Mouse (Mus musculus) liver, adult 2 months (tissue): ENCODE measurements around the gene Tstd2.

ENCODE experiments used
- CTCF ChIP-seq: fragments of 200-500 bp; IDR thresholded peaks from 2 replicates; pipeline ENCODE4 v1.5.1; 2011; ENCODE audit warnings: low read depth, low read length, control low read depth
- POLR2A ChIP-seq: fragments of 200-500 bp; IDR thresholded peaks from 2 replicates; pipeline ENCODE4 v1.6.1; 2011; ENCODE audit warnings: low read length, control low read depth; ENCODE audit not compliant: insufficient read depth; ENCODE audit errors: extremely low read depth

- TF ChIP-seq POLR2A, result no peak
- no peak for TF ChIP-seq CTCF
Measured at GRCm38 (mm10) chr4:46082555-46082954, 55.9 kb downstream of the Tstd2 start.
